Mouse (Mus musculus): ENCODE data around the gene Minpp1.
"Not testable (repeated sequence)": the region's sequence is repeated elsewhere in the genome, so short reads cannot be mapped to it uniquely, and the experiment has no call there.

Minpp1 gene

GRCm38 (mm10) chr19:32485681-32486105 is at the start of gene Minpp1:
Gene Minpp1 (plus strand): TSS chr19:32485769.
- DNase-seq (ENCODE audit: low spot score), result peak; percentile 87

DNA sequence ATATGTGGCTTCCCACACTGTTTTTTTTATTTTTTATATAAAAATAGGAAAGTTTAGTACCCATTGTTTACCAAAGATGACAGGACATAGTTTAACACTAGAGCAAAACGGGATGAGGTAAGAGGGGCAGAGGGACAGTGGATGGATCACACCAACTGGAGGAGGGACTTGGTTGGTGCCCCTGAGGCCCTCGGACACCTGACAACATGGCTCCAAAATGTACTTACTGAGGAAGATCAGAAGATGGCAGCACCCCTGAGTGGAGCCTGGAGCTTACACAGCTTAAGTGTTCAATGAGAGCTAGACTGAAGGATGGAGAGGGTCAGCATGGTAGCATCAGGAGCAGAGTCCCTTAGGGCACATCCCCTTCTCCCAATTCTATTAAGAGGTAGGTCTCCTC is 46.2 kb upstream of the Minpp1 start:
- no peak for DNase-seq (ENCODE audit: low spot score)

GRCm38 (mm10) chr19:32441568-32441967 is 44.0 kb upstream of the Minpp1 start:
- DNase-seq (ENCODE audit: low spot score), result no peak

- no peak for DNase-seq (ENCODE audit: low spot score)
Observed at GRCm38 (mm10) chr19:32448931-32449330, 36.6 kb upstream of the Minpp1 start.

- DNase-seq (ENCODE audit: low spot score), result no peak
Observed at GRCm38 (mm10) chr19:32452231-32452630, 33.3 kb upstream of the Minpp1 start.

DNA sequence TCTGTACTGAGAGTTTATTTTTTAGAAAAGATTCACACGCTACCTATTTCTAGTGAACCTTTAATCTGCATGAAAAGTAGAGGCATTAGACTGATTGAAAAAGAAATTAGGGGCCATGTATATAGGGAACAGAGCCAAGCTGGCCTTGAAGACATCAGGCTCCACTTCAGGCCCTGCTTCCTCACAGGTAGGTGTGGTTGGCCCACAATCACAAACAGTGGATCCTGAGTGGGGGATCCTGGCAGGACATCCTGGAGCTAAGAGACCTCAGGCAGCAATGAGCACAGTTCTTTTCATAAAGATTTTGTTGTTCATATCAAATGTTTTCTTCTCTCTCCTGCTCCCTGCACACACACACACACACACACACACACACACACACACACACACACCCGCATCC is 28.8 kb upstream of the Minpp1 start:
- no peak for DNase-seq (ENCODE audit: low spot score)

DNA sequence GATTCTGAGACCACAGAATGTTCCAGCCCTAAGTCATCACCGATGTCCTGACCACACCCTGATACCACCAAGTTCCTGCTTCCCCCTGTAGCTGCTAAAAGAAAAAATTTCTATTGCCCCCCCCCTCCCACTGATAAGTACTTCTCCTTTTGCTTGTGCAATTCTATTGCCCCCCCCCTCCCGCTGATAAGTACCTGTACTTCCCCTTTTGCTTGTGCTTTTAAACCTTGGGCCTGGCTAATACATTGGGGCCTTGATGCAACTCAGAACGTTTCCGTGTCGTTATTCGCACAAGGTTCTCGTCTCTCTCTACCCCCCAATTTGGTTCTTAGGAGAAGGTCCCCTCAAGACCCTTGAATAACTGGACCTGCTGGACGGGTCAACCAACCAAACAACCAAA is 27.9 kb upstream of the Minpp1 start:
- not testable (repeated sequence) for DNase-seq (ENCODE audit: low spot score)

- no peak for DNase-seq (ENCODE audit: low spot score)
Observed at GRCm38 (mm10) chr19:32463037-32463436, 22.5 kb upstream of the Minpp1 start.

DNA sequence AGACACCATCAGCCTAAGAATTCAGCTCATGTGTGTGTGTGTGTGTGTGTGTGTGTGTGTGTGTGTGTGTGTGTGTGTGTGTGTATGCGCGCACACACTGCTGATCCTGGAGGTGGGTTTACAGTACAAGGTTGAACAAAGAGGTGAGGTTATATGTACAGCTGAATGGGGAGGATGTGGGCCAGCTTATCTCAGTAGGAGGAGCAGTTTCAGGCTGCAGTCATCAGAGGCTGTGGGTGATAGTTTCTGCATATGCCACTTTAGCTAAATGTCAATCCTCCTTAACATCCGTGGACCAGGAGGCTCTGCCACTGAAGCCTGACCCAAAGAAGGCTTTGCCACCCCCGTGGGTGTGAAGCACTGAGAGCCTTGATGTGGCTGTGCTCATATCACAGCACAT is 20.3 kb upstream of the Minpp1 start:
- DNase-seq (ENCODE audit: low spot score), result no peak

DNA sequence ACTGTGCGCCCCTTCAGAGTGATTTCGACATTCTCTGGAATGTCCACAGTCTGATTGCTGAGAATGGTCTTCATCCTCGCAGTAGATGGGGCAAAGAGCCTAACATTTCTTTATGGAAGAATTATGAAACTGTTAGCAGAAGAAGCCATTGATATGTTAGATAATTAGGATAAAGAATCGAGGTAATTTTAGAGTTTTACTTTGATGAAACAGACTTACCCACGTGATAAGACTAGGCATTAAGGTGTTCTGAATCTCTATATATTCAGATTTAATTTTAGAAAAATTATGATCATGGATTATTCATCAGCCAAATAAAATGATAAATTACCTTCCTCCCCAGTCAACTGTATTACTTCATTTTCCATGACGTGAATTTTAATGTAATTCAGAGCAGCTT is 19.1 kb upstream of the Minpp1 start, which contains the start of gene Rpl9-ps6:
Rpl9-ps6 (minus strand) TSS at position 101 of the 400 bp plus-strand sequence.
- no peak for DNase-seq (ENCODE audit: low spot score)

- DNase-seq (ENCODE audit: low spot score), result no peak
Observed at GRCm38 (mm10) chr19:32467325-32467724, 18.2 kb upstream of the Minpp1 start.

DNA sequence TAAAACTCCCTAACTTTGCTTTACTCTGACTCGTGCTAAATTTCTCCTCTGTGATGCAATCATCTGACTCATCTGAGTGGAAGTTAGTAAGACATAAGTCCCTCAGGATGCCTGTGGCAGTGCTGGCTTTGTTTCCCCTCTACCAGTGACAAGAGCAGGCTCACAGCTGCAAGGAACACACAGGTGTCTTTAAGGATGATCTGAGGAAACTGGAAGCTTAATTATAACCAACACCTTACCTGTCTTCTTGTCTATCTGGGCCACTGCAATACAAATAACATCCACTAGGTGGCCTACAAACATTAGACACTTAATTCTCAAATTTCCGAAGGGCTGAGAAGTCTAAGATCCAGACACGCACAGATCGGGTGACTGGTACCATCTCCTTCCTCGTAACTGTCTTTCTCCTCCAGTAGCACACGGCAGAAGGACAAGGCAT is 15.5 kb upstream of the Minpp1 start:
- DNase-seq (ENCODE audit: low spot score), result peak; percentile 79

DNA sequence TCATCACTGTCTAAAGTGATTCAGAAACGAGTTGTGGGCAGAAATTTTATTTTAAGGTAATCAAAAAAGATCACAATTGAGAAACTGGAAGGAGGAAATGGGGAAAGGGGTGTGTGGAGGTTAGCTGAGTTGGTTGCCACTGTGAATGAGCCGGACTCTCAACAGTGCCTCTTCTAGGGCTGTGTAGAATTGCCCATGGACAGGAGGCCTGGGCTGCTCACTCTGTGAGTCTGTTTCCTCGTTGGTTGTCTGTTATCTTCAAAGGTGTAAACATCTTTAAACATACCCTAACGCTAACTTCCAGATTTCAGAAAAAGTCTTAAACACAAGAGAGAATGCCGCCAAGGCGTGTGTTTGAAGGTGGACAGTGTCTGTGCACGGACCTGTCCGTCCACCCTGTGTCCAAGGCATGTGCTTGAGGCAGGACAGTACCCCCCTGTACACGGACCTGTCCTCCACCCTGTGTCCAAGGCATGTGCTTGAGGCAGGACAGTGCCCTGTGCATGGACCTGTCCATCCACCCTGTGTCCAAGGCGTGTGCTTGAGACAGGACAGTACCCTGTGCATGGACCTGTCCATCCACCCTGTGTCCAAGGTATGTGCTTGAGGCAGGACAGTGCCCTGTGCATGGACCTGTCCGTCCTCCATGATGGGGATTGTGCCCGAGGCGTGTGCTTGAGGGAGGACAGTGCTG is 14.9 kb upstream of the Minpp1 start:
- no peak for DNase-seq (ENCODE audit: low spot score)

- no peak for DNase-seq (ENCODE audit: low spot score)
Observed at GRCm38 (mm10) chr19:32476016-32476711, 9.4 kb upstream of the Minpp1 start.

DNA sequence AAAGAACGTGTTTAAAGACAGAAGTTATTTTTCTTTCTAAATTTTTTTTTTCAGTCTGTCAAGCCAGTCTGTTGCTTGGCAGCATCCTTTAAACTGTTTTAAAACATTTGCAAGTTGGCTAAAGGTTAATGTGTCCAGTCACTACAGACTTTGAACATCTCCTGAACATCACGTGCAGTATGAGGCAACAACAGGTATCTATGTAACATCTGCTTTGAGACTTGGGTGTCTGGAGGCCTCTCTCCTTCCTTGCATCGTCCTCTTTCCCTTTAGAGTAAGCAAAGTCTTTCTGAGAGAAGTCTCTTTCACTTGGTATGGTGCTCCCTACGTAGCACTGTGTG is 8.9 kb upstream of the Minpp1 start:
- DNase-seq (ENCODE audit: low spot score), result no peak

GRCm38 (mm10) chr19:32480255-32480654 is 5.3 kb upstream of the Minpp1 start:
- no peak for DNase-seq (ENCODE audit: low spot score)

DNA sequence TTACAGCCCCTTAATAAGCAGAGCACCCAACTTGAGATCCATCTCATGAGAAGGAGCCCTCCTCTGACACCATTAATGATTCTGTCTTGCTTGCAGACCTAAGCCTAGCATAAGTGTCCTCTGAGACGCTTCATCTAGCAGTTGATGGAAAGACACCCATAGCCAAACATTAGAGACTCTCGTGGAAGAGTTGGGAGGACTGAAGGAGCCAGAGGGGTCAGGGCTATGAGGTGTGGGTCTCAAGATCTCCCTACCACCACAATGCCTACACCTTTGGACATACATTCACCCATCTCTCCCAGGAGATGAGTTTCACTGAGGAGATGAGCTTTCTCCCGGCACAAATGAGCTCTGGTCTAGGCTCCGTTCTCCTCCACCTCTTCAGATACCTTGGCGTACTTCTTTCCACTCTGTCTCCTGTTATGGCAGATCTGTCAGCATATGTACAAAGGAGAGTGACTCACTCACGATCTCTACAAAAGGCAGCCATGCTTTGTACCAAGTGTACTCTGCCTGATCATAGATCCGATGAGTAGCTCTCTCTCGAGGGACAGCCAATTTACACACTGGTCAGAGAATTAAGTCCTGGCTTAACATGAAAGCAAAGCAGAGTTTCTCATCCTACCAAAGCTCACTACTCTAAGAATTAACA is 4.7 kb upstream of the Minpp1 start:
- DNase-seq (ENCODE audit: low spot score), result no peak

DNA sequence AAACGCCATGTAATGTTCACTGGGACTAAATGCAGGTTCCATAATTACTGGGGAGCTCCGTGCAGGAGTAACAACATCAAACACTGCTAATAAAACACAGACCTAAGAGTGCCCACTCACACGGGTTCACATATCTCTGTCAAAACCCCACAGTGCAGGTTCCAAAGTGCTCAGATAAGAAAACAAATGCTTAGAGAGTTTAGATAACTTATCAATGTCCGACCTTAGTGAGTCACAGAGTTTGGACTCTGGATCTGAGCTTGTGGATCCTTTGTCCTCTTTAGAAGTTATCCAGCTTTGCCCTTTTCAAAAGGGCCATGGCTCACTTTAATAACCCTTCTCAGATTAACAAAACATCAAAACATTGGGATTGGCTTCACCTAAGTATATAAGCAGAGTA is 4.1 kb upstream of the Minpp1 start:
- DNase-seq (ENCODE audit: low spot score), result no peak

DNA sequence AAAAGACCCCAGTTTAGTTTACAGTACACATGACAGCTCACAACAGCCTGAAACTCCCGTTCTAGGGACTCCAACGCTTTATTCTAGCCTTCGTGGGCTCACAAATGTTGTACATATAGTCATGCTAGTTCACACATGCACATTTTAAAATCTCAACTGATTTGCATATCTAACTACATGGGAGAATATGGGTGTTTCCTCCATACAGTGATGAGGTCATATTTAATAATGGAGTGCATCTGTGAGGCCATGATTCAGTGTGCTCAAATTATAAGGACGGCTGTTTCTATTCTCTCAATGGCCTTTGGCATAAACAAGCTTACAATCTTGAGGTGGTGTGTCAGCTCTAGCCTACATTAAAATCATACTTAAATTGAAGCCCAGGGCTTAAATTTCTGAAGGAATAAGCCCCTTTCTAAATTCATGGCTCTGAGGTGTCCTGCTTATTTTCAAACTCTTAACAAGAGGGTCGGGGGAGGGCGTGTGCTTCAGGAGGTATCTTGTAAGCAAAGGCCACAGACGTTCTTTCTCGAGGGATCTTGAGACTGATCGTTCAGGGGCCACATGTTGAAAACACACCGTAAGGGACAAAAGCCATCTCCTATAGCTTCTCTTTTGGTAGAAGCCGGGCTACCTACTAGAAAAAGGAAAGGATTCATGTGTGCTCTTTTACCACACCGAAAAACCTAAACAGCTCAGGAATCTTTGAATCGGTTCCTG is 468 bp upstream of the Minpp1 start:
- DNase-seq (ENCODE audit: low spot score), result no peak

DNA sequence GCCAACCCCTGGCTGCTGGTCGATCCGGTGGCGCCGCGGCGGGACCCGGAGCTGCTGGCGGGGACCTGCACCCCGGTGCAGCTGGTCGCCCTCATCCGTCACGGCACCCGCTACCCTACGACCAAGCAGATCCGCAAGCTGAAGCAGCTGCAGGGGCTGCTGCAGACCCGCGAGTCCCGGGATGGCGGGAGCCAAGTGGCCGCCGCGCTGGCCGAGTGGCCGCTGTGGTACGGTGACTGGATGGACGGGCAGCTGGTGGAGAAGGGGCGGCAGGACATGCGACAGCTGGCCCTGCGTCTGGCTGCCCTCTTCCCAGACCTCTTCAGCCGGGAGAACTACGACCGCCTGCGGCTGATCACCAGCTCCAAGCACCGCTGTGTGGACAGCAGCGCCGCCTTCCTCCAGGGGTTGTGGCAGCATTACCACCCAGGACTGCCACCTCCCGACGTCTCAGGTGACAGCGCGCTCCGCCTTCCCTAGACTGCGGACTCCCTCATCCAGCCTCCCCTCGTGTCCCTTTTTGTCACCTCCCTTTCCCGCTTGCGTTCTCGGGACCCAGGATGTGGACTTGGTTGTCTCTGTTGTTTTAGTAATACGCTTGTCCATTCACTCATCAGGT is 646 bp downstream of the Minpp1 start:
- peak; percentile 68 for DNase-seq (ENCODE audit: low spot score)

GRCm38 (mm10) chr19:32487595-32488255 is 2.2 kb downstream of the Minpp1 start:
- DNase-seq (ENCODE audit: low spot score), result no peak
